Mouse (Mus musculus): Measurements from ENCODE around the gene Grip1.

Grip1 gene

GRCm38 (mm10) chr10:119966321-119966720 is 512.7 kb downstream of the Grip1 start:
- no peak for DNase-seq

GRCm38 (mm10) chr10:119979396-119979795 is 525.8 kb downstream of the Grip1 start:
- no peak for DNase-seq

GRCm38 (mm10) chr10:119980032-119980431 is 526.4 kb downstream of the Grip1 start:
- no peak for DNase-seq

GRCm38 (mm10) chr10:119984299-119984698 is 530.7 kb downstream of the Grip1 start:
- no peak for DNase-seq

GRCm38 (mm10) chr10:119998475-119998874 is 544.8 kb downstream of the Grip1 start:
- DNase-seq = no peak

- no peak for DNase-seq
Measured at GRCm38 (mm10) chr10:120002149-120002548, 548.5 kb downstream of the Grip1 start.

GRCm38 (mm10) chr10:120004096-120004495 is 550.5 kb downstream of the Grip1 start:
- DNase-seq = no peak

- no peak for DNase-seq
Measured at GRCm38 (mm10) chr10:120005581-120005980, 552.0 kb downstream of the Grip1 start.

- no peak for DNase-seq
Measured at GRCm38 (mm10) chr10:120012331-120012730, 558.7 kb downstream of the Grip1 start.

- DNase-seq = no peak
Measured at GRCm38 (mm10) chr10:120015117-120015516, 561.5 kb downstream of the Grip1 start.

GRCm38 (mm10) chr10:120026437-120026836 is 572.8 kb downstream of the Grip1 start:
- DNase-seq = no peak

GRCm38 (mm10) chr10:120030901-120031300 is 577.3 kb downstream of the Grip1 start:
- DNase-seq = no peak

GRCm38 (mm10) chr10:120031316-120031715 is 577.7 kb downstream of the Grip1 start:
- no peak for DNase-seq

- DNase-seq = no peak
Measured at GRCm38 (mm10) chr10:120033866-120034265, 580.2 kb downstream of the Grip1 start.

GRCm38 (mm10) chr10:120035211-120035733 is 581.6 kb downstream of the Grip1 start:
- no peak for DNase-seq

GRCm38 (mm10) chr10:120035824-120036223 is 582.2 kb downstream of the Grip1 start:
- DNase-seq = no peak

- DNase-seq = no peak
Measured at GRCm38 (mm10) chr10:120038194-120038593, 584.6 kb downstream of the Grip1 start.

- DNase-seq = no peak
Measured at GRCm38 (mm10) chr10:120044237-120044636, 590.6 kb downstream of the Grip1 start.

- no peak for DNase-seq
Measured at GRCm38 (mm10) chr10:120044714-120045234, 591.1 kb downstream of the Grip1 start.

GRCm38 (mm10) chr10:120060579-120061237 is 607.1 kb downstream of the Grip1 start:
- no peak for DNase-seq

- no peak for DNase-seq
Measured at GRCm38 (mm10) chr10:120061238-120062130, 607.9 kb downstream of the Grip1 start.

GRCm38 (mm10) chr10:120064424-120064823 is 610.8 kb downstream of the Grip1 start:
- DNase-seq = peak; percentile 37 to 41

GRCm38 (mm10) chr10:120066319-120066718 is 612.7 kb downstream of the Grip1 start:
- no peak for DNase-seq

GRCm38 (mm10) chr10:120077850-120078249 is 624.2 kb downstream of the Grip1 start:
- DNase-seq = no peak

Measured in cerebellum, adult 18-20 months (tissue).